Mouse (Mus musculus): Measurements from ENCODE around the gene Tex9. TPM values are rescaled to one million over a fixed set of nuclear protein-coding genes. Genes with fewer than 3 reads are reported as not detected.
A peak's percentile ranks its signal among the peaks of the same experiment; 100 is the strongest.
"Not testable (repeated sequence)": the region's sequence is repeated elsewhere in the genome, so short reads cannot be mapped to it uniquely, and the experiment has no call there.

Gene Tex9
- polyA plus RNA-seq, 1 experiment = not detected

- WGBS = 70% methylated on average over 2 of the region's 2 CpGs
- no peak for TF ChIP-seq CTCF (IDR thresholded peaks at IDR 0.05; ENCODE audit: insufficient read depth, low read depth, low read length)
- no peak for TF ChIP-seq POLR2A (IDR thresholded peaks at IDR 0.05; ENCODE audit: insufficient read depth, low read depth, low read length)
- H3K4me1 ChIP-seq (ENCODE audit: control insufficient read depth, insufficient read depth, low read length) = no peaks in the 10 kb centered on the region; the same call in 1 of the 2 replicates
Observed at GRCm38 (mm10) chr9:72411746-72412145, 80.3 kb downstream of the Tex9 start.

GRCm38 (mm10) chr9:72409381-72410225 is 82.4 kb downstream of the Tex9 start:
- WGBS = 80% methylated on average over 15 of the region's 15 CpGs
- TF ChIP-seq CTCF (IDR thresholded peaks at IDR 0.05; ENCODE audit: insufficient read depth, low read depth, low read length) = no peak
- TF ChIP-seq POLR2A (IDR thresholded peaks at IDR 0.05; ENCODE audit: insufficient read depth, low read depth, low read length) = no peak
- Histone ChIP-seq H3K4me3 (ENCODE audit: insufficient read depth, low read depth, low read length) (no peak overlapping the region), H3K4me1 (ENCODE audit: control insufficient read depth, insufficient read depth, low read length) (peaks cover 1% of the 10 kb centered on the region), H3K27ac (ENCODE audit: insufficient read depth, low read depth, low read length) (no peak overlapping the region)

More at GRCm38 (mm10) chr9:72411746-72412145, 80.3 kb downstream of the Tex9 start:
- no peak overlapping the region for H3K27ac ChIP-seq (ENCODE audit: insufficient read depth, low read depth, low read length)
- no peak overlapping the region for H3K4me3 ChIP-seq (ENCODE audit: insufficient read depth, low read depth, low read length)

GRCm38 (mm10) chr9:72408131-72408586 is 83.9 kb downstream of the Tex9 start:
- H3K27ac ChIP-seq (ENCODE audit: insufficient read depth, low read depth, low read length) = no peak overlapping the region
- WGBS = 5% methylated on average over 12 of the region's 12 CpGs
- TF ChIP-seq CTCF (IDR thresholded peaks at IDR 0.05; ENCODE audit: insufficient read depth, low read depth, low read length) = peak; percentile 60; the same call in 1 of the 2 replicates
- TF ChIP-seq POLR2A (IDR thresholded peaks at IDR 0.05; ENCODE audit: insufficient read depth, low read depth, low read length) = no peak
- peaks cover 5% of the 10 kb centered on the region for H3K4me1 ChIP-seq (ENCODE audit: control insufficient read depth, insufficient read depth, low read length)
- H3K4me3 ChIP-seq (ENCODE audit: insufficient read depth, low read depth, low read length) = peak overlapping the region; percentile 26

- WGBS = 95% methylated on average over 9 of the region's 9 CpGs
- H3K4me1 ChIP-seq (ENCODE audit: control insufficient read depth, insufficient read depth, low read length) = peaks cover 5% of the 10 kb centered on the region
- TF ChIP-seq POLR2A (IDR thresholded peaks at IDR 0.05; ENCODE audit: insufficient read depth, low read depth, low read length) (no peak), CTCF (IDR thresholded peaks at IDR 0.05; ENCODE audit: insufficient read depth, low read depth, low read length) (no peak)
- no peak overlapping the region for H3K27ac ChIP-seq (ENCODE audit: insufficient read depth, low read depth, low read length)
- H3K4me3 ChIP-seq (ENCODE audit: insufficient read depth, low read depth, low read length) = no peak overlapping the region
Observed at GRCm38 (mm10) chr9:72405882-72406638, 86.0 kb downstream of the Tex9 start.

GRCm38 (mm10) chr9:72404934-72405333 is 87.1 kb downstream of the Tex9 start:
- H3K4me3 ChIP-seq (ENCODE audit: insufficient read depth, low read depth, low read length) = no peak overlapping the region
- TF ChIP-seq CTCF (IDR thresholded peaks at IDR 0.05; ENCODE audit: insufficient read depth, low read depth, low read length) = no peak
- TF ChIP-seq POLR2A (IDR thresholded peaks at IDR 0.05; ENCODE audit: insufficient read depth, low read depth, low read length) = no peak
- no peak overlapping the region for H3K27ac ChIP-seq (ENCODE audit: insufficient read depth, low read depth, low read length)
- H3K4me1 ChIP-seq (ENCODE audit: control insufficient read depth, insufficient read depth, low read length) = peaks cover 5% of the 10 kb centered on the region
- WGBS = 90% methylated on average over 3 of the region's 3 CpGs

- no peak for TF ChIP-seq CTCF (IDR thresholded peaks at IDR 0.05; ENCODE audit: insufficient read depth, low read depth, low read length)
- TF ChIP-seq POLR2A (IDR thresholded peaks at IDR 0.05; ENCODE audit: insufficient read depth, low read depth, low read length) = no peak
- WGBS = 80% methylated on average over 8 of the region's 8 CpGs
- Histone ChIP-seq H3K4me1 (ENCODE audit: control insufficient read depth, insufficient read depth, low read length) (peaks cover 5% of the 10 kb centered on the region), H3K4me3 (ENCODE audit: insufficient read depth, low read depth, low read length) (no peak overlapping the region), H3K27ac (ENCODE audit: insufficient read depth, low read depth, low read length) (no peak overlapping the region)
Observed at GRCm38 (mm10) chr9:72404446-72404845, 87.6 kb downstream of the Tex9 start.

- 41% methylated on average over 6 of the region's 6 CpGs for WGBS
- TF ChIP-seq POLR2A (IDR thresholded peaks at IDR 0.05; ENCODE audit: insufficient read depth, low read depth, low read length) (no peak), CTCF (IDR thresholded peaks at IDR 0.05; ENCODE audit: insufficient read depth, low read depth, low read length) (no peak)
- Histone ChIP-seq H3K4me3 (ENCODE audit: insufficient read depth, low read depth, low read length) (no peak overlapping the region), H3K4me1 (ENCODE audit: control insufficient read depth, insufficient read depth, low read length) (peaks cover 5% of the 10 kb centered on the region), H3K27ac (ENCODE audit: insufficient read depth, low read depth, low read length) (no peak overlapping the region)
Observed at GRCm38 (mm10) chr9:72403421-72403820, 88.6 kb downstream of the Tex9 start.

GRCm38 (mm10) chr9:72401769-72402168 is 90.2 kb downstream of the Tex9 start:
- 77% methylated on average over 4 of the region's 4 CpGs for WGBS
- not testable (repeated sequence) for H3K4me1 ChIP-seq (ENCODE audit: control insufficient read depth, insufficient read depth, low read length); H3K4me3 ChIP-seq (ENCODE audit: insufficient read depth, low read depth, low read length); H3K27ac ChIP-seq (ENCODE audit: insufficient read depth, low read depth, low read length)

Other genes with a start within 250 kb of the Tex9 start
- 763 TPM in 1 of 2 replicates, not detected in the other for gene Zfp280d, start 217.4 kb downstream of the Tex9 start, polyA plus RNA-seq (2012; ENCODE audit: insufficient read depth, insufficient read length, low replicate concordance, missing spikeins)
- not detected in 2 replicates for gene Mns1, start 54.2 kb downstream of the Tex9 start, polyA plus RNA-seq (2012; ENCODE audit: insufficient read depth, insufficient read length, low replicate concordance, missing spikeins)
- 43.9 and 133 TPM in 2 replicates for gene Rfx7, start 40.0 kb upstream of the Tex9 start, polyA plus RNA-seq (2012; ENCODE audit: insufficient read depth, insufficient read length, low replicate concordance, missing spikeins)
- 216 and 232 TPM in 2 replicates for gene Nedd4, start 170.1 kb upstream of the Tex9 start, polyA plus RNA-seq (2012; ENCODE audit: insufficient read depth, insufficient read length, low replicate concordance, missing spikeins)